14 mouse cellular contexts compared by ENCODE assay signal in the genomic region with DNA sequence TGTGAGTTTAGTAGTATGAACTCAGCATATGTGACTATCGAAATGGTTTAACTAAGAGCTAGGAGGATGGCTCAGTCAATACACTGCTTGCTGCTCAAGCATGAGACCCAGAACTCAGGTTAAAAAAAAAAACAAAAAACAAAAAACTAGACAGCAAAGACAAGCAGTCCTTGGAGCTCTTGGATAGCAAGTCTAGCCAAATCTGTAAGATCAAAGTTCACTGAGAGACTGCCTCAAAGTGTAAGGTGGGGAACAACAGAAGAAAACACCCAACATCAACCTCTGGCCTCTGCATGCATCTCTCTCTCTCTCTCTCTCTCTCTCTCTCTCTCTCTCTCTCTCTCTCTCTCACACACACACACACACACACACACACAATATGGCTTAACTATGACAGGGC.
"Had no signal": no experiment of that assay in that cellular context is flagged by ENCODE, and none has a peak within 500 bp of the region (broad histone marks: within the 10 kb centered on the region; RNA-seq: fewer than 3 reads in every experiment).

No protein-coding gene starts in this region.

- H3K36me3 ChIP-seq: intestine, embryonic 15.5 days; limb, embryonic 10.5 days; limb, embryonic 13.5 days; stomach, embryonic 15.5 days had no signal

- DNase-seq: liver; liver, postnatal 0 days; lung, embryonic 14.5 days; midbrain, embryonic 14.5 days; right cerebral cortex, postnatal 14 days; right cerebral cortex, postnatal 4 days; spleen, adult 18-20 months; thymus, postnatal 25 days had no signal

- H3K9ac ChIP-seq: intestine, embryonic 15.5 days; limb, embryonic 13.5 days; liver, embryonic 14.5 days; liver, postnatal 0 days; lung, embryonic 14.5 days; stomach, embryonic 15.5 days had no signal

- H3K4me2 ChIP-seq: intestine, embryonic 15.5 days; limb, embryonic 13.5 days; lung, embryonic 14.5 days; midbrain, embryonic 11.5 days; stomach, embryonic 15.5 days had no signal

- H3K4me3 ChIP-seq: intestine, embryonic 15.5 days; limb, embryonic 10.5 days; limb, embryonic 13.5 days; stomach, embryonic 15.5 days had no signal

- H3K9me3 ChIP-seq: intestine, embryonic 15.5 days; limb, embryonic 10.5 days; limb, embryonic 13.5 days; stomach, embryonic 15.5 days had no signal

- ATAC-seq: intestine, embryonic 15.5 days had no signal

- H3K27me3 ChIP-seq: intestine, embryonic 15.5 days; limb, embryonic 13.5 days; stomach, embryonic 15.5 days had no signal

- H3K27ac ChIP-seq: intestine, embryonic 15.5 days; limb, embryonic 10.5 days; limb, embryonic 13.5 days; liver, embryonic 14.5 days; stomach, embryonic 15.5 days had no signal
